Mouse (Mus musculus): ENCODE data around the gene Fam214a. TPM values are rescaled to one million over a fixed set of nuclear protein-coding genes. Genes with fewer than 3 reads are reported as not detected.

The Fam214a gene
- polyA plus RNA-seq, 1 experiment, result 2.9 TPM

DNA sequence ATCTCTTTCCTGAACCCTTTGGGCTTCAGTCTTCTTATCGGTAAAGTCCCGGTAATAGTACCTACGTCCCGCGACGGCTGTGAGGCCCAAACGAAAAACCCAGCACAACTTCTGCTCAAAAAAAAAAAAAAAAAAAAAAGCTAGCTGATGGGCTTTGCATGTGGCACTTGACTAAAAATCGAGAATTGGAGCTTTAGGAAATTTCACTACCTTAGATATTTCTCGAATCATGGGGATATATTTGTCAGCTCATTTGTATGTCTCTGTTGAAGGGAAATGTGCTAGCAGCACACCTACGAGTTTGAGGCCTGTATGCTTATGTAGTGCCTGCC lies 85.6 kb downstream of the Fam214a start:
- no peaks in the 10 kb centered on the region for H3K27me3 ChIP-seq (ENCODE audit: control insufficient read depth, insufficient read depth, low read length)
- H3K36me3 ChIP-seq (ENCODE audit: control insufficient read depth, insufficient read depth, low read length), result peaks cover 6% of the 10 kb centered on the region
- peaks cover 11% of the 10 kb centered on the region; the same call in 1 of the 2 replicates for H3K4me1 ChIP-seq (ENCODE audit: control insufficient read depth, insufficient read depth, insufficient read length, low read length)
- WGBS, result under 1% methylated on average over 10 of the region's 10 CpGs
- no peak for TF ChIP-seq CTCF (IDR thresholded peaks at IDR 0.05; ENCODE audit: extremely low read depth, insufficient read length, insufficient replicate concordance, low read depth, low read length)
- TF ChIP-seq POLR2A (IDR thresholded peaks at IDR 0.05; ENCODE audit: low read depth, low read length), result no peak
- H3K27ac ChIP-seq (ENCODE audit: insufficient read depth, low read depth, low read length), result peak overlapping the region; percentile 61; the same call in 1 of the 2 replicates
- peak overlapping the region; percentile 99 for H3K4me3 ChIP-seq (ENCODE audit: low read depth, low read length)

DNA sequence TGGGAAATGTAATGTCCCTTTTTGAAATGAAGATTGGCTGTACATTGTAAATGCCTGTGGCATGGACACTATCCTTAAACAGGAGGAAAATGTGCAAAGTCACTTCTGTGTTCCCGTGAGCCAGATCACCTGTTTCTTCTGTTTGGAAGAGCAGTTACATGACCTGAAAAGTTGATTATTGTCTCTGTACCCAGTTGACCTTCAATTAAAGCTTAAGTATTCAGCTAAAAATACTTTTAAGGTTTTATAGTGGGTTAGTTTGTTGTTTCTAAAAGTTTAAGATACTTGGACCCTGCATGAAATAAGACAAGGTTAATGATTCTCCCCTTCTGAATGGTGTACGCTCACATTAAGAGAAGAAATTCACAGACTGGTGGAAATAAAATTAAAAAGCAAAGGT lies 87.9 kb downstream of the Fam214a start:
- peaks cover 9% of the 10 kb centered on the region for H3K36me3 ChIP-seq (ENCODE audit: control insufficient read depth, insufficient read depth, low read length)
- no peak overlapping the region for H3K27ac ChIP-seq (ENCODE audit: insufficient read depth, low read depth, low read length)
- TF ChIP-seq CTCF (IDR thresholded peaks at IDR 0.05; ENCODE audit: extremely low read depth, insufficient read length, insufficient replicate concordance, low read depth, low read length) (no peak), POLR2A (IDR thresholded peaks at IDR 0.05; ENCODE audit: low read depth, low read length) (no peak)
- H3K4me1 ChIP-seq (ENCODE audit: control insufficient read depth, insufficient read depth, insufficient read length, low read length), result peaks cover 9% of the 10 kb centered on the region; the same call in 1 of the 2 replicates
- no peaks in the 10 kb centered on the region for H3K27me3 ChIP-seq (ENCODE audit: control insufficient read depth, insufficient read depth, low read length)
- H3K4me3 ChIP-seq (ENCODE audit: low read depth, low read length), result no peak overlapping the region
- WGBS, result 62% methylated on average over 2 of the region's 2 CpGs

DNA sequence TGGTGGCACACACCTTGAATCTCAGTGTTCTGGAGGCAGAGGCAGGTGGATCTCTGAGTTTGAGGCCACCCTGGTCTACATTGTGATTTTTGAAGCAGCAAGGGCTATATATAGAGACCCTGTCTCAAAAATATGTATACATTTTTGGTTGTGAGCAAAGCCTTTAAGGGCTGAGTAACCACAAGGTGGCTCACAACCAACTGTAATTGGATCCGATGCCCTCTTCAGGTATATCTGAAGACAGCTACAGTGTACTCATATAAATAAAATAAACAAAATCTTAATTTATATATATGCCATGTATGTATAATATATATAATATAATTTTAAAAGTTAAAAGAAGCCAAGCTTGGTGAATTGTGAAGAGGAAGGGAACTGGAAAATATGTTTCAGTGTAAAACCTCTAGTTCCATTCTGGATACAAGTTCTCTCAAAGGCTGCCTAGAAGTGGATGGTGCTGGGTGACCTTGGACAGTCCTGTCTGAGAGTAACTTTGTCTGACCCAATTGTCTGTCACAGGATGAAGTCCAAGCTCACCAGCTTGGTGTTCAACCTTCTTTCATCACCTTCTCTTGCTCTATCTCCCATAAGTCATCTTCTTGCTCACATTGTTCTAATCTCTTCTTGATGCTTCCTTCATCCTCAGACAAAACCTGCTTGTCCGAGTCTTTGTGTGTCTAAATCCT lies 89.3 kb downstream of the Fam214a start:
- no peak overlapping the region for H3K27ac ChIP-seq (ENCODE audit: insufficient read depth, low read depth, low read length)
- TF ChIP-seq CTCF (IDR thresholded peaks at IDR 0.05; ENCODE audit: extremely low read depth, insufficient read length, insufficient replicate concordance, low read depth, low read length) (no peak), POLR2A (IDR thresholded peaks at IDR 0.05; ENCODE audit: low read depth, low read length) (no peak)
- no peaks in the 10 kb centered on the region for H3K27me3 ChIP-seq (ENCODE audit: control insufficient read depth, insufficient read depth, low read length)
- H3K4me1 ChIP-seq (ENCODE audit: control insufficient read depth, insufficient read depth, insufficient read length, low read length), result peaks cover 9% of the 10 kb centered on the region; the same call in 1 of the 2 replicates
- peaks cover 10% of the 10 kb centered on the region for H3K36me3 ChIP-seq (ENCODE audit: control insufficient read depth, insufficient read depth, low read length)
- H3K4me3 ChIP-seq (ENCODE audit: low read depth, low read length), result no peak overlapping the region
- WGBS, result 66% methylated on average over 2 of the region's 2 CpGs

DNA sequence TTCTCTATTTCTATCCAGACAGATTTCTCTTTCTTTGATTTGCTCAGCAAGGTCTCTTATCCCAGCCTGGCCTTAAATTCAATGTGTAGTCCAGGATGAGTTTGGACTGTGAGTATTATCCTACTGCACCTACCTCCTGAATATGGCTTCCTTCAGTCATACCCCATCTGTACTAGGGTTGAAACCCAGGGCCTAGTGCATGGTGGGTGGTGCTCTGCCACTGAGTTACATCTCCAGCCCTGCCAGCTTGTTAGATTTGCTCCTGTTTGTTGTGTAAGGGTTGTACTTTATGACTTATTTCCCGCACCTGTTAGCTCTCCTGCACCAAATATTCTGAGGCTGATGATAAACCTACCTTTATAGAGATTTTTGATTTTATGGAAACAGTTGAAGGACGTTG lies 90.5 kb downstream of the Fam214a start:
- WGBS, result 56% methylated on average over 2 of the region's 2 CpGs
- no peak for TF ChIP-seq POLR2A (IDR thresholded peaks at IDR 0.05; ENCODE audit: low read depth, low read length)
- TF ChIP-seq CTCF (IDR thresholded peaks at IDR 0.05; ENCODE audit: extremely low read depth, insufficient read length, insufficient replicate concordance, low read depth, low read length), result no peak
- H3K4me1 ChIP-seq (ENCODE audit: control insufficient read depth, insufficient read depth, insufficient read length, low read length), result peaks cover 10% of the 10 kb centered on the region; the same call in 1 of the 2 replicates
- no peak overlapping the region for H3K4me3 ChIP-seq (ENCODE audit: low read depth, low read length)
- H3K36me3 ChIP-seq (ENCODE audit: control insufficient read depth, insufficient read depth, low read length), result peaks cover 10% of the 10 kb centered on the region
- H3K27me3 ChIP-seq (ENCODE audit: control insufficient read depth, insufficient read depth, low read length), result no peaks in the 10 kb centered on the region
- no peak overlapping the region for H3K27ac ChIP-seq (ENCODE audit: insufficient read depth, low read depth, low read length)

DNA sequence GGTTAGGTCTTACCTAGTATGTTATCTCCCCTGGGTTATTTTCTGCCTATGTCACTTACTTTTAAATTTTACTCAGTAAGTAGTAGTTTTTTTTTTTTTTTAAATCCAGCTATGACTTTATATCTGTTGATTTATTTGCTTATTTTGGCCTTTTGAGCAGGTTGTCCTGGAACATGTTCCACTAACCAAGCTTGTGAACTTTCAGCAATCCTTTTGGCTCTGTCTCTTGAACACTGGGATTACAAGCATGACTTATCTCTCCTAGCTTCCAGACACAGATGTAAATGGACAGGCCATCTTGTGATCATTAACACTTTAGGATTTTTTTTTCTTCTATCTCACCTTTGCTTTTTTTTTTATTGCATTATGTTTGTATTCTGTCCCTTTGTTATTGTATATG lies 94.4 kb downstream of the Fam214a start:
- Histone ChIP-seq H3K36me3 (ENCODE audit: control insufficient read depth, insufficient read depth, low read length) (peaks cover 10% of the 10 kb centered on the region), H3K4me3 (ENCODE audit: low read depth, low read length) (no peak overlapping the region), H3K27me3 (ENCODE audit: control insufficient read depth, insufficient read depth, low read length) (no peaks in the 10 kb centered on the region), H3K4me1 (ENCODE audit: control insufficient read depth, insufficient read depth, insufficient read length, low read length) (peaks cover 7% of the 10 kb centered on the region; the same call in 1 of the 2 replicates), H3K27ac (ENCODE audit: insufficient read depth, low read depth, low read length) (no peak overlapping the region)
- TF ChIP-seq POLR2A (IDR thresholded peaks at IDR 0.05; ENCODE audit: low read depth, low read length) (no peak), CTCF (IDR thresholded peaks at IDR 0.05; ENCODE audit: extremely low read depth, insufficient read length, insufficient replicate concordance, low read depth, low read length) (no peak)

DNA sequence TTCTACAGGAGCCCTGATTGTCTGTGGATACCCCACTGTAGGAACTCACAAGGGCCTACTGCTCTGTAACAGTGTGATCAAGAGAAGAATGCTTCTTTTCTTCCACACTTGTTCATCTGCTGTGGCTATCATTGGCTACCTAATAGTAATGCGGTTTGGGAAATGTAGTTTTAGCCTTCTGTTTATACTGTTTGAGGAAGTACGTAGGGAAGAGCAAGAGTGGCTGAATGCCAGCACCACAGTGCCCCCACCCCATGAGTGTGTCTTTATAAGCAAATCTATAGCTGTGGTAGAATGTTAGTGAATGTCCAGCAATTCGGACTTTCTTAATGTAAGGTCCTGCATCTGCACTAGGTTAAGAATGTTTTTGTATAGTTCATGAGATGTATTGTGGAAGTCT lies 96.4 kb downstream of the Fam214a start:
- 53% methylated on average over 3 of the region's 3 CpGs for WGBS
- no peaks in the 10 kb centered on the region for H3K27me3 ChIP-seq (ENCODE audit: control insufficient read depth, insufficient read depth, low read length)
- H3K27ac ChIP-seq (ENCODE audit: insufficient read depth, low read depth, low read length), result no peak overlapping the region
- no peak overlapping the region for H3K4me3 ChIP-seq (ENCODE audit: low read depth, low read length)
- H3K4me1 ChIP-seq (ENCODE audit: control insufficient read depth, insufficient read depth, insufficient read length, low read length), result peaks cover 7% of the 10 kb centered on the region; the same call in 1 of the 2 replicates
- peaks cover 5% of the 10 kb centered on the region; the same call in 1 of the 2 replicates for H3K36me3 ChIP-seq (ENCODE audit: control insufficient read depth, insufficient read depth, low read length)
- TF ChIP-seq CTCF (IDR thresholded peaks at IDR 0.05; ENCODE audit: extremely low read depth, insufficient read length, insufficient replicate concordance, low read depth, low read length), result no peak
- no peak for TF ChIP-seq POLR2A (IDR thresholded peaks at IDR 0.05; ENCODE audit: low read depth, low read length)

DNA sequence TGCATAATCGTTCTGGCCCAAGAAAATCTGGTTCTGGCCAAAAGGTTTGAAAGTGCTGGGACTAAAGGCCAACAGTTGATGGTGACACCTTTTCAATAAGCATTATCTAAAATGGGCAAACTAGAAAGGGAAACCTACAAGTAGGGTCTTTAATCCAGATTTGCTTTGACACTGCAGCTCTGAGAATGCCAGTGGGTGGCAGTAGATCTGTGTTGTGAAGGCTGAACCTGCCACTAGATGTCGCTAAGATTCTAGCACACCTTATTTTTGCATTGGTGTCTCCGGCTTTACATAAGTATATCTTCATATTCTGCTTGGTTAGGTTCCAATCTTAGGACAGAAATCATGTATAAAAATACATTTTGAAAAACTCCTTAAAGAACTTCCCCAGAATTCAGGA lies 97.3 kb downstream of the Fam214a start:
- Histone ChIP-seq H3K36me3 (ENCODE audit: control insufficient read depth, insufficient read depth, low read length) (peaks cover 5% of the 10 kb centered on the region; the same call in 1 of the 2 replicates), H3K4me1 (ENCODE audit: control insufficient read depth, insufficient read depth, insufficient read length, low read length) (peaks cover 7% of the 10 kb centered on the region; the same call in 1 of the 2 replicates), H3K27ac (ENCODE audit: insufficient read depth, low read depth, low read length) (no peak overlapping the region), H3K4me3 (ENCODE audit: low read depth, low read length) (no peak overlapping the region), H3K27me3 (ENCODE audit: control insufficient read depth, insufficient read depth, low read length) (no peaks in the 10 kb centered on the region)
- 9% methylated on average over 3 of the region's 3 CpGs for WGBS
- TF ChIP-seq POLR2A (IDR thresholded peaks at IDR 0.05; ENCODE audit: low read depth, low read length) (no peak), CTCF (IDR thresholded peaks at IDR 0.05; ENCODE audit: extremely low read depth, insufficient read length, insufficient replicate concordance, low read depth, low read length) (no peak)

Data from small intestine, adult 2 months (tissue).